Mouse (Mus musculus): Measurements from ENCODE around the gene Zeb2. TPM values are rescaled to one million over a fixed set of nuclear protein-coding genes. Genes with fewer than 3 reads are reported as not detected.

Gene Zeb2
- polyA plus RNA-seq, 1 experiment = 9.8 TPM

DNA sequence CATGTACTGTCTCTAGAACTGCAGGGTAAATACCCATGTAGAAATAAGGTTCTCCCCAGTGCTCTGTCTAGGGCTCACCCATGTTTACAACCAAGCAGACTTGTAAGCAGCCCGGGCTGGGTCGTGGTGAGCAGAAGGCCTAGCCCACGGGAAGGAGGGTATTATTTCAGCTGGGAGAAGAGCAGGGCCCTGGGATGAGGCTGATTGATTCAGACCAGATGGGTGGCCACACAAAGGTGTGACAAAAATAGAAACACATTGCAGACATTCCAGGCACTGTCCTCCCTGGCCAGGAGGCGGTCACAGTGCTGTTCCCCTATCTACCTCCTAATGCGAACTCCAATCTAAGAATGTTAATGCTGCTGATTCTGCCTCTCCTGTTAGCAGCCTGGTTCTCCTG lies 50.1 kb downstream of the Zeb2 start:
- Histone ChIP-seq H3K79me2 (ENCODE audit: control insufficient read depth, insufficient read depth) (peaks cover 90% of the 10 kb centered on the region), H3ac (ENCODE audit: control insufficient read depth, insufficient read length, low read depth) (no peak overlapping the region), H3K79me3 (ENCODE audit: low read depth) (peaks cover 28% of the 10 kb centered on the region), H3K4me3 (ENCODE audit: insufficient read depth, poor library complexity, severe bottlenecking) (no peak overlapping the region), H3K36me3 (ENCODE audit: control insufficient read depth, insufficient read depth) (peaks cover 18% of the 10 kb centered on the region), H3K27me3 (ENCODE audit: control insufficient read depth, insufficient read depth, insufficient read length) (no peaks in the 10 kb centered on the region)
- TF ChIP-seq USF1 (IDR thresholded peaks at IDR 0.05; ENCODE audit: low read depth) (no peak), MYOG (IDR thresholded peaks at IDR 0.05; ENCODE audit: control insufficient read depth, extremely low read depth, insufficient read length) (no peak), MYOD1 (IDR thresholded peaks at IDR 0.05; ENCODE audit: control insufficient read depth, insufficient read length, low read depth) (no peak), MAX (IDR thresholded peaks at IDR 0.05) (no peak), CTCF (IDR thresholded peaks at IDR 0.05; ENCODE audit: control insufficient read depth, insufficient read depth, insufficient read length) (no peak), FOSL1 (IDR thresholded peaks at IDR 0.05; ENCODE audit: insufficient read depth, low read length, poor library complexity, severe bottlenecking) (no peak), CEBPB (IDR thresholded peaks at IDR 0.05; ENCODE audit: low read depth) (no peak)

DNA sequence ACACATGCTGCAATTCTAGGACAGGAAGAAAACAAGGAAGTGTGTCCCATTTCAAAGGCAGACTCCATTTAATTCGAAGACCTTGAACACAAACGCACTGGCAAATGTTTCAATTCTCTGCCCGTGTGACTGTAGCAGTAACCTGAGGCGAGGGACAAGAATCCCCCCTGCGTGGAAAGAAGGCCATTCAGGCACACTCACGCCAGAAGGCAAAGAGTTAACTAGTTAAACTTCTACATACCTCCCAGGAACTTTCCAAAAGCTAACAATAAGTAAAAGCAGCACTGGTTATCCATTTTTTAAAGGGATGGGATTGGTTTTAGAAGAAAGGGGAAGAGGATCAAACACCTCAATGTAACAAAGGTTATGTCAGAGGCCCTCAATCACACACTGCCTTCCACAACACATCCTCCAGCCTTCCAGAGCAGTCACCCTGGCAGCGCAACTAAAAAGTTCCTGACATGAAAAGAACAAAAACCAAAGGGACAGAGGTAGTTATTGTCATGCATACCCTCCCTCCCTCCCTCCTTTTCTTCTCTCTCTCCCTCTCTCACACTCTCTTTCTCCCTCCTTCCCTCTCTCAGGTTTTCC lies 53.8 kb downstream of the Zeb2 start:
- no peak overlapping the region for H3ac ChIP-seq (ENCODE audit: control insufficient read depth, insufficient read length, low read depth)
- H3K79me3 ChIP-seq (ENCODE audit: low read depth) = peaks cover 35% of the 10 kb centered on the region
- peaks cover 95% of the 10 kb centered on the region for H3K79me2 ChIP-seq (ENCODE audit: control insufficient read depth, insufficient read depth)
- no peak overlapping the region for H3K4me3 ChIP-seq (ENCODE audit: insufficient read depth, poor library complexity, severe bottlenecking)
- TF ChIP-seq USF1 (IDR thresholded peaks at IDR 0.05; ENCODE audit: low read depth) (no peak), MYOG (IDR thresholded peaks at IDR 0.05; ENCODE audit: control insufficient read depth, extremely low read depth, insufficient read length) (no peak)
- no peaks in the 10 kb centered on the region for H3K27me3 ChIP-seq (ENCODE audit: control insufficient read depth, insufficient read depth, insufficient read length)
- H3K36me3 ChIP-seq (ENCODE audit: control insufficient read depth, insufficient read depth) = peaks cover 10% of the 10 kb centered on the region

DNA sequence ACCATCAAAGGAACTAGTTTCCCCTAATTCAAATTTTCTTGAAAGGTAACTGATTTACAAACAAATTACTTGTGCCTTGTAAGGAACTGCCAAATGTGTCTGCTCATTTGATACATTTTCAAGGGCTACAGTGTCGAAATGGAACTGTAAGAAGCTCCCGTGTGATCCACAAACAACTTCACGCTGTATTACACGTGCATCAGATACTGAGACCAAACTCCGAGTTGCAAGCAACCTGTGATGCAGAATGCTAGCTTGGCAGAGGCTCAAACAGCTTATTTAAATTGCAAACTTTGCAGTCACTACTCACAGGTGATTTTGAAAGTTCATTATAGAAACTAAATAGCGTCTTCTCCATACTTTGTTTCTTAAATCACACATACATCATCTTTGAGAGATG lies 55.1 kb downstream of the Zeb2 start:
- TF ChIP-seq FOSL1 (IDR thresholded peaks at IDR 0.05; ENCODE audit: insufficient read depth, low read length, poor library complexity, severe bottlenecking) (no peak), MYOG (IDR thresholded peaks at IDR 0.05; ENCODE audit: control insufficient read depth, extremely low read depth, insufficient read length) (no peak), CTCF (IDR thresholded peaks at IDR 0.05; ENCODE audit: control insufficient read depth, insufficient read depth, insufficient read length) (no peak), MYOD1 (IDR thresholded peaks at IDR 0.05; ENCODE audit: control insufficient read depth, insufficient read length, low read depth) (no peak), CEBPB (IDR thresholded peaks at IDR 0.05; ENCODE audit: low read depth) (no peak), USF1 (IDR thresholded peaks at IDR 0.05; ENCODE audit: low read depth) (no peak), MAX (IDR thresholded peaks at IDR 0.05) (no peak)
- no peak overlapping the region for H3ac ChIP-seq (ENCODE audit: control insufficient read depth, insufficient read length, low read depth)
- no peak overlapping the region for H3K4me3 ChIP-seq (ENCODE audit: insufficient read depth, poor library complexity, severe bottlenecking)
- H3K36me3 ChIP-seq (ENCODE audit: control insufficient read depth, insufficient read depth) = peaks cover 10% of the 10 kb centered on the region
- H3K79me2 ChIP-seq (ENCODE audit: control insufficient read depth, insufficient read depth) = peaks cover 96% of the 10 kb centered on the region
- H3K79me3 ChIP-seq (ENCODE audit: low read depth) = peaks cover 40% of the 10 kb centered on the region
- H3K27me3 ChIP-seq (ENCODE audit: control insufficient read depth, insufficient read depth, insufficient read length) = no peaks in the 10 kb centered on the region

DNA sequence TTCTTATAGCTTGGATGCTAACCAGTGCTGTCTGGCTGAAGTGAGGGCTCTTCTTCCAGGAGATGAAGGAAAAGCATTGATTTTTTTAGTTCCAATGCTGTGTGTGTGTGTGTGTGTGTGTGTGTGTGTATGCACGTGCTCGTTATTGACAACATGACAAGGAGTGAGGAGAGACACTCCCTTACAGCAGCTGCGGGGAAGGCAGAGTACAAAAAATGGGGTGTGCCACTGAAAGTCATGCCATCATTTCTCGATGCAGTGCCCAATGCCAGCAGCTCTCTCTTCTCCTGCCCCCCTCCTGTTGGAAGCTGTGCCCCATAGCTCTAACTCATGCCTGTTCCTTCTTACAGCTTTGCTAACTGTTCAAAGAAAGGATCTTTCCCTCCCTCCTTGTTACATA lies 56.4 kb downstream of the Zeb2 start:
- peaks cover 41% of the 10 kb centered on the region for H3K79me3 ChIP-seq (ENCODE audit: low read depth)
- no peak overlapping the region for H3ac ChIP-seq (ENCODE audit: control insufficient read depth, insufficient read length, low read depth)
- no peaks in the 10 kb centered on the region for H3K27me3 ChIP-seq (ENCODE audit: control insufficient read depth, insufficient read depth, insufficient read length)
- no peak overlapping the region for H3K4me3 ChIP-seq (ENCODE audit: insufficient read depth, poor library complexity, severe bottlenecking)
- peaks cover 98% of the 10 kb centered on the region for H3K79me2 ChIP-seq (ENCODE audit: control insufficient read depth, insufficient read depth)
- peaks cover 17% of the 10 kb centered on the region for H3K36me3 ChIP-seq (ENCODE audit: control insufficient read depth, insufficient read depth)
- TF ChIP-seq CTCF (IDR thresholded peaks at IDR 0.05; ENCODE audit: control insufficient read depth, insufficient read depth, insufficient read length) (no peak), MYOD1 (IDR thresholded peaks at IDR 0.05; ENCODE audit: control insufficient read depth, insufficient read length, low read depth) (no peak), FOSL1 (IDR thresholded peaks at IDR 0.05; ENCODE audit: insufficient read depth, low read length, poor library complexity, severe bottlenecking) (no peak), MAX (IDR thresholded peaks at IDR 0.05) (no peak), MYOG (IDR thresholded peaks at IDR 0.05; ENCODE audit: control insufficient read depth, extremely low read depth, insufficient read length) (no peak), CEBPB (IDR thresholded peaks at IDR 0.05; ENCODE audit: low read depth) (no peak), USF1 (IDR thresholded peaks at IDR 0.05; ENCODE audit: low read depth) (no peak)

DNA sequence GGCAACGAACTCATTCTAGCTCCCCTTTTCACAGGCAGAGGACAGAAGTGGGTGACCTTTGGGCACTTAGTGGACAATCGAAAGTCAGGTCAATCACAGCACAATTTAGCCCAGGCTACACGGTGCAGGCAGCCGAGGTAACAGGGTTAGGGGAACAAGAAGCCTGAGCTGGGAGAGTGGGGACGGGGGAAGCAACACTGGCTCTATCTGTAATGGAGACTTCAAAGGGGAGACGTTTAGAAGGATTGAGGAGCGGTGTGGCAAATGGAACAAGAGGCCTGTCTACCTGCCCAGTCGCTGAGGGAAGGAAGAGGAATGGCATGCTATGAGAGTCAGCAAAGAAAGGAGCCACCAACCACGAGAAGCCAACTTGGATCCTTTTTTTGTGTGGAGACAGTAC lies 57.0 kb downstream of the Zeb2 start:
- Histone ChIP-seq H3K27me3 (ENCODE audit: control insufficient read depth, insufficient read depth, insufficient read length) (no peaks in the 10 kb centered on the region), H3K4me3 (ENCODE audit: insufficient read depth, poor library complexity, severe bottlenecking) (no peak overlapping the region), H3K79me3 (ENCODE audit: low read depth) (peaks cover 39% of the 10 kb centered on the region), H3ac (ENCODE audit: control insufficient read depth, insufficient read length, low read depth) (no peak overlapping the region), H3K79me2 (ENCODE audit: control insufficient read depth, insufficient read depth) (peaks cover 98% of the 10 kb centered on the region), H3K36me3 (ENCODE audit: control insufficient read depth, insufficient read depth) (peaks cover 17% of the 10 kb centered on the region)
- no peak for TF ChIP-seq USF1 (IDR thresholded peaks at IDR 0.05; ENCODE audit: low read depth)
- no peak for TF ChIP-seq CEBPB (IDR thresholded peaks at IDR 0.05; ENCODE audit: low read depth)
- TF ChIP-seq CTCF (IDR thresholded peaks at IDR 0.05; ENCODE audit: control insufficient read depth, insufficient read depth, insufficient read length) = no peak
- TF ChIP-seq MAX (IDR thresholded peaks at IDR 0.05) = no peak
- TF ChIP-seq MYOG (IDR thresholded peaks at IDR 0.05; ENCODE audit: control insufficient read depth, extremely low read depth, insufficient read length) = no peak

DNA sequence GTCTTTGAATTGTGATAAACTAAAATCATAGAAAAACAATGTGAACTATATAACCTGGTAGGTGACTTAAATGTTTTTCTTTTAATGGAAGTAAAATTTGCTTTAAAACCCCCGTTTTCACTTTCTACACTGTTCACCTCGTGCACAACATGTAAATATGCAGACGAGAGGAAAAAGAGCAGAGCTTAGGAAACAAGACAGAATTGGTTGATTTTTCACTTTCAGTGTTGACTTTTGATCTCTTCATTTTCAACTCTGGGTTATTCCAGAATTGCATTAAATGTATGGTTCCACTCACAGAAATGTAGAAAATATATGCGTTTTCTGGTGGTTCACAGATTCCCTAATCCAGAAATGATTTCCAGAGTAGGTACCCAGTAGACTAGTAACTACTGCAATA lies 57.6 kb downstream of the Zeb2 start:
- Histone ChIP-seq H3ac (ENCODE audit: control insufficient read depth, insufficient read length, low read depth) (no peak overlapping the region), H3K36me3 (ENCODE audit: control insufficient read depth, insufficient read depth) (peaks cover 17% of the 10 kb centered on the region), H3K27me3 (ENCODE audit: control insufficient read depth, insufficient read depth, insufficient read length) (no peaks in the 10 kb centered on the region), H3K79me2 (ENCODE audit: control insufficient read depth, insufficient read depth) (peaks cover 98% of the 10 kb centered on the region), H3K79me3 (ENCODE audit: low read depth) (peaks cover 35% of the 10 kb centered on the region), H3K4me3 (ENCODE audit: insufficient read depth, poor library complexity, severe bottlenecking) (no peak overlapping the region)
- no peak for TF ChIP-seq MAX (IDR thresholded peaks at IDR 0.05)
- TF ChIP-seq CEBPB (IDR thresholded peaks at IDR 0.05; ENCODE audit: low read depth) = no peak
- TF ChIP-seq FOSL1 (IDR thresholded peaks at IDR 0.05; ENCODE audit: insufficient read depth, low read length, poor library complexity, severe bottlenecking) = no peak
- TF ChIP-seq USF1 (IDR thresholded peaks at IDR 0.05; ENCODE audit: low read depth) = no peak
- TF ChIP-seq CTCF (IDR thresholded peaks at IDR 0.05; ENCODE audit: control insufficient read depth, insufficient read depth, insufficient read length) = no peak
- TF ChIP-seq MYOG (IDR thresholded peaks at IDR 0.05; ENCODE audit: control insufficient read depth, extremely low read depth, insufficient read length) = no peak
- TF ChIP-seq MYOD1 (IDR thresholded peaks at IDR 0.05; ENCODE audit: control insufficient read depth, insufficient read length, low read depth) = no peak

Measured in C2C12 (cell line).